Mouse (Mus musculus): ENCODE results near the gene Klrd1. TPM values are rescaled to one million over a fixed set of nuclear protein-coding genes. Genes with fewer than 3 reads are reported as not detected.

Gene Klrd1
- polyA plus RNA-seq (2014; fragmentation: Nextera tagmentation; extraction: Ambion mirVana) = not detected in 2 replicates

DNA sequence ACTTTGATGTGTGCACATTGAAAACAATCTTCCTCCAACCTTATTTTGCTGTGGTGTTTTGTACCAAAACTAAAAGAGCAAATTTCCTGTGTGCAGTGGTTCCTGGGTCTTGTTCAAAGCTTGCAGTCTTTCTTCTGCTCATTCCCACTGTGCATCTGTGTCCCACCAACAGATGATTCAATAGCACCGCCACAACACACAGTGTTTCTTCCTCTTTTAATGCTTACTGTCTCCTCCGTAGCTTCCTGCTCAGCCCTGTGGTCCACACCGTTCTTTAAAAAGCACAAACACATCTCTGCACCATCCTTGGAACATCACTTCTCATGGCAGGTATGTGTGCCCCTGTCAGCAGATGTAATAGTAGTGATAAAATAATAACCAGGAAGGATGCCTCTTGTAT lies at the start of gene Klrd1:
Klrd1 (plus strand) TSS at position 275 of the 400 bp plus-strand sequence.
- Histone ChIP-seq H3K9ac (ENCODE audit: low read length) (no peak within 1 kb of the TSS), H3K4me2 (no peak within 1 kb of the TSS), H3K4me3 (ENCODE audit: low read depth, low read length) (no peak within 1 kb of the TSS), H3K9me3 (ENCODE audit: control insufficient read depth, low read length) (no peaks in the 10 kb centered on the region), H3K27me3 (ENCODE audit: control insufficient read depth, insufficient read depth, low read length) (no peaks in the 10 kb centered on the region), H3K27ac (ENCODE audit: low read depth, low read length) (no peak within 1 kb of the TSS), H3K36me3 (ENCODE audit: control insufficient read depth, insufficient read depth, low read length) (no peaks in the 10 kb centered on the region), H3K4me1 (ENCODE audit: control insufficient read depth, insufficient read depth, low read length) (no peaks in the 10 kb centered on the region)
- no peak for DNase-seq (ENCODE audit: low spot score, missing footprints)
- 83% methylated on average over 3 of the region's 3 CpGs for WGBS
- ATAC-seq (ENCODE audit: low FRiP score) = no peak

- no peak for DNase-seq (ENCODE audit: low spot score, missing footprints)
- WGBS = 69% methylated on average over 9 of the region's 9 CpGs
- Histone ChIP-seq H3K9ac (ENCODE audit: low read length) (no peak overlapping the region), H3K9me3 (ENCODE audit: control insufficient read depth, low read length) (no peaks in the 10 kb centered on the region), H3K27me3 (ENCODE audit: control insufficient read depth, insufficient read depth, low read length) (no peaks in the 10 kb centered on the region), H3K4me1 (ENCODE audit: control insufficient read depth, insufficient read depth, low read length) (no peaks in the 10 kb centered on the region; the same call in 1 of the 2 replicates), H3K36me3 (ENCODE audit: control insufficient read depth, insufficient read depth, low read length) (peaks cover 6% of the 10 kb centered on the region), H3K27ac (ENCODE audit: low read depth, low read length) (no peak overlapping the region), H3K4me2 (no peak overlapping the region), H3K4me3 (ENCODE audit: low read depth, low read length) (no peak overlapping the region)
- no peak for ATAC-seq (ENCODE audit: low FRiP score)
Observed at GRCm38 (mm10) chr6:129541931-129542330, 49.7 kb upstream of the Klrd1 start.

DNA sequence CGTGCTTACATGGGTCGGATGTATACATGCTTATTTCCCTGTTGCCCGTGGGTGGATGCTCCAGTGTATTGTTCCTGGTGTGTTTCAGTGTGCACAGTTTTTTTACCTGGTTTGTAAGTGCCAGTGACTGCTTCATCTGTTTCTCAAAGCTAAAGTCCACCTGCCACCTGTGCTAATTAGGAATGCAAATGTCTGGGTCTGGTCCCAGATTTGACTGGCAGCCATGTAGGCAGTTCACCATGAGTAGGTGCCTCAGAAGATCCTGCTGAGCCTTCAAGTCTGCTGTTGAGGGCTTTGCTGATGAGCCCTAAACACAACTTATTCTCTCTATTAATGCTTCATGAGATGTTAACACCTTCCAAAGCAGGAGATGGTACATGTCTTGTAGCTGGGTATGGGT lies 49.0 kb upstream of the Klrd1 start:
- 91% methylated on average over 3 of the region's 3 CpGs for WGBS
- Histone ChIP-seq H3K27ac (ENCODE audit: low read depth, low read length) (no peak overlapping the region), H3K4me3 (ENCODE audit: low read depth, low read length) (no peak overlapping the region)

DNA sequence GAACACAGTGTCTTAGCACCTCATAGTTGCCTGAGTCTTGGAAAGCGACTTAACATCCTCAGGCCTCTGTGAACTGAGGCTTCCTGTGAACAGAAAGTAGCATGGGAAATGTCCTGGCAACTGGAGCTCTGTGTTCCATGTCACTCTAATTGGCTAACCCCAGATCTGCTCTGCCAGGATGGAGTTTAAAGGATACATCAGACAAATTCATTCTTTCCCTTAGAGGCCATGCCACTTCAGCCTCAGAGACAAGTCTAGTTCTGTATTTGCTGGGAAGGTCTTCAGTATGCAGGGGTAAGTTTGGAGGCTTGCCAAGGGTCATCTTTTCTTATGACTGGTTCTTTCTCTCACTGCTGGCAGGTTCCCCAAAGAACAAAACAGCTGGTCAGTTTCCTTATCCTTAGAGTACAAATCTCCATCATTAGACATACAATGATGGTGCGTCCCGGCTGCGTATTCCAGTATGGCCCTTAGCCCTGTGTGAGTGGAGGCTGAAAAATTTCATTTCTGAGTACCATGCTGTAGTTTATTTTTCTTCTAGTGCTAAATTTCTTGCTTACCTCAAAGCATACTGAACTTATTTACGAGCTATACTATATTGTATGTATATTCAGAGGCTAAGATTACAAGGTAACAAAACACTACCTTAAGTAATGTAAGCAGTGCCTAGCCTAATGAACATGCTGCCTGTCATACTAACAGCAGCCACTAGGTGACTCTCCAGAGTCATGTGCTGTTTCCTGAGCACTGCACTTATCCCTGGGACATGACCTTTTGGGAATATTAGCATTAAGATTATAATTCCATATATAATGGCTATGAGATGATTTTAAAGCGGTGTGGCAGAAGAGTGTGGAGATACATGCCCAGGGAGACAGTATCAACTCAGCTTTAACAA lies 47.6 kb upstream of the Klrd1 start:
- H3K4me1 ChIP-seq (ENCODE audit: control insufficient read depth, insufficient read depth, low read length) = no peaks in the 10 kb centered on the region; the same call in 1 of the 2 replicates
- peaks cover 6% of the 10 kb centered on the region for H3K36me3 ChIP-seq (ENCODE audit: control insufficient read depth, insufficient read depth, low read length)
- no peak overlapping the region for H3K9ac ChIP-seq (ENCODE audit: low read length)
- WGBS = 68% methylated on average over 6 of the region's 6 CpGs
- no peak overlapping the region for H3K27ac ChIP-seq (ENCODE audit: low read depth, low read length)
- H3K4me2 ChIP-seq = no peak overlapping the region
- H3K27me3 ChIP-seq (ENCODE audit: control insufficient read depth, insufficient read depth, low read length) = no peaks in the 10 kb centered on the region
- no peak overlapping the region for H3K4me3 ChIP-seq (ENCODE audit: low read depth, low read length)
- H3K9me3 ChIP-seq (ENCODE audit: control insufficient read depth, low read length) = no peaks in the 10 kb centered on the region
- peak; percentile 81 for ATAC-seq (ENCODE audit: low FRiP score)
- DNase-seq (ENCODE audit: low spot score, missing footprints) = peak; percentile 93

More for the DNA sequence above, 49.0 kb upstream of the Klrd1 start:
- Histone ChIP-seq H3K4me1 (ENCODE audit: control insufficient read depth, insufficient read depth, low read length) (no peaks in the 10 kb centered on the region; the same call in 1 of the 2 replicates), H3K27me3 (ENCODE audit: control insufficient read depth, insufficient read depth, low read length) (no peaks in the 10 kb centered on the region), H3K9me3 (ENCODE audit: control insufficient read depth, low read length) (no peaks in the 10 kb centered on the region), H3K36me3 (ENCODE audit: control insufficient read depth, insufficient read depth, low read length) (peaks cover 6% of the 10 kb centered on the region), H3K4me2 (no peak overlapping the region), H3K9ac (ENCODE audit: low read length) (no peak overlapping the region)
- no peak for DNase-seq (ENCODE audit: low spot score, missing footprints)
- ATAC-seq (ENCODE audit: low FRiP score) = no peak

- no peak overlapping the region for H3K4me3 ChIP-seq (ENCODE audit: low read depth, low read length)
- H3K4me1 ChIP-seq (ENCODE audit: control insufficient read depth, insufficient read depth, low read length) = no peaks in the 10 kb centered on the region
- no peaks in the 10 kb centered on the region for H3K36me3 ChIP-seq (ENCODE audit: control insufficient read depth, insufficient read depth, low read length)
- 88% methylated on average over 2 of the region's 2 CpGs for WGBS
- H3K9me3 ChIP-seq (ENCODE audit: control insufficient read depth, low read length) = no peaks in the 10 kb centered on the region
- no peak overlapping the region for H3K4me2 ChIP-seq
- H3K9ac ChIP-seq (ENCODE audit: low read length) = no peak overlapping the region
- no peaks in the 10 kb centered on the region for H3K27me3 ChIP-seq (ENCODE audit: control insufficient read depth, insufficient read depth, low read length)
- ATAC-seq (ENCODE audit: low FRiP score) = no peak
- no peak for DNase-seq (ENCODE audit: low spot score, missing footprints)
- H3K27ac ChIP-seq (ENCODE audit: low read depth, low read length) = no peak overlapping the region
Observed at GRCm38 (mm10) chr6:129547277-129547676, 44.3 kb upstream of the Klrd1 start.

DNA sequence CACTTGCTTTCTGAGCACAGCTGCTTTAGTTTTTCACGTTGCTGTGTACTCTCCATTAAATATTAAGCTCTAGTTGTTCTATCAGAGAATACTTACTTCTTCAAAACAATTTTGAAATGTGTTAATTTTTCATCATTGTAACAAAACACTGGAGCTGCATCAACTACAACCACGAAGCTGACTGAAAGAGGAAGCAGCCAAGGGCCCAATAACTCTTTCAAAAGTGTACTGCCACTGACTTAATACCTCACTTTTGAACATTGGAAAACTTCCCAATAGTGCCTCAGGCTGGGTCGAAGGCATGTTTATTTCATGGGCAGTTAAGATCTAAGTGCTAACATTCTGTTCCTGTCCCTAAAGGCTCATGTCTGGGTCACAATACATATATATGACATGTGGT lies 43.6 kb upstream of the Klrd1 start:
- no peak overlapping the region for H3K4me3 ChIP-seq (ENCODE audit: low read depth, low read length)
- no peaks in the 10 kb centered on the region for H3K36me3 ChIP-seq (ENCODE audit: control insufficient read depth, insufficient read depth, low read length)
- H3K27ac ChIP-seq (ENCODE audit: low read depth, low read length) = no peak overlapping the region
- H3K27me3 ChIP-seq (ENCODE audit: control insufficient read depth, insufficient read depth, low read length) = no peaks in the 10 kb centered on the region
- no peaks in the 10 kb centered on the region for H3K9me3 ChIP-seq (ENCODE audit: control insufficient read depth, low read length)
- no peak overlapping the region for H3K9ac ChIP-seq (ENCODE audit: low read length)
- H3K4me2 ChIP-seq = no peak overlapping the region
- no peaks in the 10 kb centered on the region for H3K4me1 ChIP-seq (ENCODE audit: control insufficient read depth, insufficient read depth, low read length)
- WGBS = 85% methylated on average over 3 of the region's 3 CpGs
- DNase-seq (ENCODE audit: low spot score, missing footprints) (no peak), ATAC-seq (ENCODE audit: low FRiP score) (no peak)

- H3K36me3 ChIP-seq (ENCODE audit: control insufficient read depth, insufficient read depth, low read length) = no peaks in the 10 kb centered on the region
- no peak overlapping the region for H3K4me3 ChIP-seq (ENCODE audit: low read depth, low read length)
- no peak overlapping the region for H3K9ac ChIP-seq (ENCODE audit: low read length)
- no peak overlapping the region for H3K4me2 ChIP-seq
- no peak overlapping the region for H3K27ac ChIP-seq (ENCODE audit: low read depth, low read length)
- no peaks in the 10 kb centered on the region for H3K9me3 ChIP-seq (ENCODE audit: control insufficient read depth, low read length)
- peak; percentile 73 for ATAC-seq (ENCODE audit: low FRiP score)
- peaks cover 9% of the 10 kb centered on the region for H3K4me1 ChIP-seq (ENCODE audit: control insufficient read depth, insufficient read depth, low read length)
- H3K27me3 ChIP-seq (ENCODE audit: control insufficient read depth, insufficient read depth, low read length) = no peaks in the 10 kb centered on the region
- DNase-seq (ENCODE audit: low spot score, missing footprints) = peak; percentile 92
Observed at GRCm38 (mm10) chr6:129557298-129558023, 34.1 kb upstream of the Klrd1 start.

DNA sequence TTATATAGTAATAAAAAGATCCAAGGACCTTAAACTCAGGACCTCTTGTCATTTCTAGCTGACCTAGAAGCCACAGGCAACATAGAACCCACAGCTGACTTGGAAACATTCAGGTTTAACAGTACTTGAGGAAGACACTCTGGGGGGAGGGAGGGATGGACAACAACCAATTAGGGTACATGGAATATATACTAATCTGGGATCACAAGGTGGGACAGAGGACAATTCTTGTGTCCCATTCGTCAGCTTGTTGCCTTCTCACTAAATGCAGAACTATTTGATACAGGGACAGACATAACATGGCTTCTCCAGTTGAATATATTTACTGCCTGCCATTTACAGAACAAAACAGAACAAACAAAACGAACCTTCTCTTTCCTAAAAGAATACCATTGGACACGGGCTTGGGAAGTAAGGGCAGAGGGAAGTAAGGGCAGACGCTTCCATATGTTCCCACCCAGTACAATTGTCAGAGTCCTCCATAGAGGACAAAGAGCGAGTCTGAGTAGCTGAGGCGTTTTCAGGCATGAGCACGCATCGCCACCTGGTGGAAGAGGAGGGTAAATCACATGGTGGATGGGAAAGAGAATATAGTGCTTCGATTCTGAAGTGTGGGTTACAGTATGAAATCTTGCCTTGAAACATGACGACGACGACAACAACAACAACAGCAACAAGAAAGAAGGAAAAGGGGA lies 32.5 kb upstream of the Klrd1 start:
- H3K9ac ChIP-seq (ENCODE audit: low read length) = no peak overlapping the region
- peaks cover 9% of the 10 kb centered on the region for H3K4me1 ChIP-seq (ENCODE audit: control insufficient read depth, insufficient read depth, low read length)
- DNase-seq (ENCODE audit: low spot score, missing footprints) = peak; percentile 93
- peak; percentile 87 for ATAC-seq (ENCODE audit: low FRiP score)
- H3K4me2 ChIP-seq = no peak overlapping the region
- H3K36me3 ChIP-seq (ENCODE audit: control insufficient read depth, insufficient read depth, low read length) = no peaks in the 10 kb centered on the region
- 18% methylated on average over 12 of the region's 12 CpGs for WGBS
- no peaks in the 10 kb centered on the region for H3K9me3 ChIP-seq (ENCODE audit: control insufficient read depth, low read length)
- H3K27me3 ChIP-seq (ENCODE audit: control insufficient read depth, insufficient read depth, low read length) = no peaks in the 10 kb centered on the region
- H3K4me3 ChIP-seq (ENCODE audit: low read depth, low read length) = no peak overlapping the region
- no peak overlapping the region for H3K27ac ChIP-seq (ENCODE audit: low read depth, low read length)
